Mouse (Mus musculus) heart, embryonic 16.5 days (tissue): ENCODE measurements around the gene Cfap61. TPM values are rescaled to one million over a fixed set of nuclear protein-coding genes. Genes with fewer than 3 reads are reported as not detected.

Experiments used
- ATAC-seq: fragments of 200-750 bp; cut with Nextera tagmentation; replicated peaks from 2 replicates; pipeline ENCODE4 v1.8.0; 2017; ENCODE audit warnings: moderate number of reproducible peaks; ENCODE audit not compliant: insufficient read depth, low FRiP score; ENCODE audit errors: extremely low read depth
- H3K27ac ChIP-seq: fragments of 300-500 bp; sonication (generic); 2 replicates; pipeline ENCODE4 v1.5.1; 2014; ENCODE audit warnings: mild to moderate bottlenecking, low read length, control low read depth, moderate library complexity
- H3K27me3 ChIP-seq: fragments of 300-500 bp; sonication (generic); 2 replicates; pipeline ENCODE4 v1.6.1; 2014; ENCODE audit warnings: low read length, mixed read lengths; ENCODE audit not compliant: control insufficient read depth, insufficient read depth
- H3K36me3 ChIP-seq: fragments of 300-500 bp; sonication (generic); 2 replicates; pipeline ENCODE4 v1.6.1; 2014; ENCODE audit not compliant: control insufficient read depth, insufficient read depth
- H3K4me1 ChIP-seq: fragments of 300-500 bp; sonication (generic); 2 replicates; pipeline ENCODE4 v1.6.1; 2014; ENCODE audit warnings: low read length, mixed read lengths; ENCODE audit not compliant: control insufficient read depth, insufficient read depth
- H3K4me2 ChIP-seq: fragments of 300-500 bp; sonication (generic); 2 replicates; pipeline ENCODE4 v1.6.1; 2014; ENCODE audit warnings: low read depth, mild to moderate bottlenecking, control low read depth, low read length
- H3K4me3 ChIP-seq: fragments of 300-500 bp; sonication (generic); 2 replicates; pipeline ENCODE4 v1.5.1; 2014; ENCODE audit warnings: mild to moderate bottlenecking, control low read depth, low read length
- H3K9ac ChIP-seq: fragments of 300-500 bp; sonication (generic); 2 replicates; pipeline ENCODE4 v1.6.1; 2014; ENCODE audit warnings: low read length, control low read depth
- H3K9me3 ChIP-seq: fragments of 300-500 bp; sonication (generic); replicated peaks from 2 replicates; pipeline ENCODE4 v1.6.1; 2016; ENCODE audit warnings: low read length; ENCODE audit not compliant: control insufficient read depth
- WGBS: fragments of 180-500 bp; shearing (Covaris S2); extraction: QIAGEN DNeasy Blood & Tissue Kit; methylation state at CpG from one replicate; pipeline ENCODE4 v1.1.7; 2014; 5-methylcytosine and 5-hydroxymethylcytosine counted together
- polyA plus RNA-seq: library from polyadenylated mRNA; unstranded; fragments of >200 nt; fragmentation: Nextera tagmentation; extraction: Ambion mirVana; gene quantifications from 2 replicates; pipeline ENCODE4 v1.2.1, GENCODE M21; 2015

The Cfap61 gene
- polyA plus RNA-seq, 1 experiment from 2014 or later: 0.80 TPM

GRCm38 (mm10) chr2:146061421-146062300, 127.1 kb downstream of the Cfap61 start:
- Histone ChIP-seq H3K9ac (no peak overlapping the region), H3K27ac (no peak overlapping the region), H3K4me2 (0 out of 2 replicates have a peak overlapping the region, but pooled peaks have one; percentile 1), H3K36me3 (no peaks in the 10 kb centered on the region), H3K9me3 (no peaks in the 10 kb centered on the region), H3K27me3 (no peaks in the 10 kb centered on the region), H3K4me1 (peaks cover 6% of the 10 kb centered on the region), H3K4me3 (no peak overlapping the region)
- ATAC-seq: no peak
- 74% methylated on average over 16 of the region's 16 CpGs for WGBS

- no peak overlapping the region for H3K9ac ChIP-seq
- peaks cover 6% of the 10 kb centered on the region for H3K4me1 ChIP-seq
- H3K4me3 ChIP-seq: no peak overlapping the region
- no peaks in the 10 kb centered on the region for H3K36me3 ChIP-seq
- no peak for ATAC-seq
- no peak overlapping the region for H3K27ac ChIP-seq
- H3K27me3 ChIP-seq: no peaks in the 10 kb centered on the region
- 53% methylated on average over 13 of the region's 13 CpGs for WGBS
- 0 out of 2 replicates have a peak overlapping the region, but pooled peaks have one; percentile 1 for H3K4me2 ChIP-seq
- no peaks in the 10 kb centered on the region for H3K9me3 ChIP-seq
Observed at GRCm38 (mm10) chr2:146062330-146063092, 127.9 kb downstream of the Cfap61 start.

DNA sequence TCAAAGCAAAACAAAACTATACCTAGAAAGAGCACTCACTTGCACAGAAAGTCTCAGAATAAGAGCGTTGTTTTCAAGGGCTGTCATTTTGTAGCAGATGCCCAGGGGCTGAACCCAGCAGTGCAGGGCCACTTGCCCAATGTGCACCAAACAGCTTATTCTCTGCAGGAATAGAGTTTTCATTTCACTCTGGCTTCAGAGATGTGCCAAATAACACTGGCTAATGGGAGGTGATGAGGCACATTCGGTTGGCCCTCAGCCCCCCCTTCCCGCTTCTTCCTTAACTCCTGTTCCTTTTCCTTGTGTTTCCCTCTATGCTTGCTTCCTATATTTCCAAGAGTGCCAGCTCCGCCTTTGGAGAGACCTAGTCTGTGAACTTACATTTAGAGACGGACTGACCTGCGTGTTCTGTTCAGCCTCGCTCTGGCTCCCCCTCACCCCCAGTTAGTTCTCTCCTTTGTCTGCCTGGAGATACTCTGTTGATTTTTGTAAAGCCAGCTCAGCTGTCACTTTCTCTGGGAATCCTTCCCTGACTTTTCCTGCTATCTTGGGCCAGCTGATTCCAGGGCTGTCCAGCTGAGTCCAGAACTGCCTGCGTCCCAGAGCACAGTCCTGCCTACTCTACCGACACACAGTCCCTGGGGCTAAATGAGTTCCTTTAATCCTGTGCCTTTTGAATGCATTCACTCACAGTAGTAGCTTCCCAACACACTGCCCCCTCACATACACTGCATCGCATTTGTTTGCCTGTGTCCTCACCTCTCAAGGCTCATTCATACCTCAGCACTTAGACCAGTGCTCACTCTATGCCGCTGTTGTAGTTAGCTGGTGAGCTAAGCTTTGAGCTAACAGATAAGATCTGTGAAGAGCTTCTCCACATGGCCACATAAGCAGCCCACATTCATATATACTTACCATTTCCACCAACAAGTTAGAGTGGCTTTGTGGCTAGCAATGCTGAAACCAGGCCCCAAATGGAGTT, 128.8 kb downstream of the Cfap61 start:
- ATAC-seq: no peak
- H3K36me3 ChIP-seq: no peaks in the 10 kb centered on the region
- no peak overlapping the region for H3K27ac ChIP-seq
- H3K9ac ChIP-seq: no peak overlapping the region
- 64% methylated on average over 11 of the region's 11 CpGs for WGBS
- peaks cover 6% of the 10 kb centered on the region for H3K4me1 ChIP-seq
- H3K4me3 ChIP-seq: no peak overlapping the region
- H3K4me2 ChIP-seq: no peak overlapping the region
- no peaks in the 10 kb centered on the region for H3K27me3 ChIP-seq
- no peaks in the 10 kb centered on the region for H3K9me3 ChIP-seq

DNA sequence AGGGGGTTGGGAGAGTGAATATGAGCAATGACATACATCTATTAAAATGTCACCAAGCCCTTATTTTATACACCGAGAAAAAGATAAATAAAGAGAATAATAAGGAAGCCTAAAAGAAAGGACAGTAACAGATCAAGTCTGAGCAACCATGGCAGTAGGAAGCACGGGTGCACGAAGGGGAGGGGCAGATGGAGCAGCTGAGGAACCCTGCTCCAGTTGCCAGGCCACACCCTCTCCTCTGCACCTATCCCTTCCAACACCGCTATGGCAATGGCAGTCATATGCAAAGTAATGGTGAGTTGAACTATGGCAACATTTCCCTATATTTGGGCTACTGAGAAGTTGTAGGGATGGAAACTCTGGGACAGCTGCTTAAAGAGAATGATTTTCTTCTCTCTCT, 132.8 kb downstream of the Cfap61 start:
- H3K4me1 ChIP-seq: peaks cover 6% of the 10 kb centered on the region
- no peaks in the 10 kb centered on the region for H3K36me3 ChIP-seq
- no peak overlapping the region for H3K27ac ChIP-seq
- H3K4me2 ChIP-seq: no peak overlapping the region
- no peaks in the 10 kb centered on the region for H3K9me3 ChIP-seq
- H3K27me3 ChIP-seq: no peaks in the 10 kb centered on the region
- ATAC-seq: no peak
- 38% methylated on average over 4 of the region's 4 CpGs for WGBS
- no peak overlapping the region for H3K4me3 ChIP-seq
- no peak overlapping the region for H3K9ac ChIP-seq

GRCm38 (mm10) chr2:146073300-146073699, 138.7 kb downstream of the Cfap61 start:
- H3K9me3 ChIP-seq: no peaks in the 10 kb centered on the region
- H3K9ac ChIP-seq: no peak overlapping the region
- no peak overlapping the region for H3K4me3 ChIP-seq
- H3K4me2 ChIP-seq: no peak overlapping the region
- no peak for ATAC-seq
- no peaks in the 10 kb centered on the region for H3K36me3 ChIP-seq
- 51% methylated on average over 6 of the region's 6 CpGs for WGBS
- H3K4me1 ChIP-seq: no peaks in the 10 kb centered on the region
- no peaks in the 10 kb centered on the region for H3K27me3 ChIP-seq
- H3K27ac ChIP-seq: no peak overlapping the region

GRCm38 (mm10) chr2:146077117-146077516, 142.5 kb downstream of the Cfap61 start:
- H3K4me2 ChIP-seq: no peak overlapping the region
- no peaks in the 10 kb centered on the region for H3K9me3 ChIP-seq
- no peaks in the 10 kb centered on the region for H3K4me1 ChIP-seq
- H3K27me3 ChIP-seq: no peaks in the 10 kb centered on the region
- WGBS: 87% methylated on average over 10 of the region's 10 CpGs
- ATAC-seq: no peak
- no peak overlapping the region for H3K27ac ChIP-seq
- no peak overlapping the region for H3K4me3 ChIP-seq
- H3K9ac ChIP-seq: no peak overlapping the region
- no peaks in the 10 kb centered on the region for H3K36me3 ChIP-seq

DNA sequence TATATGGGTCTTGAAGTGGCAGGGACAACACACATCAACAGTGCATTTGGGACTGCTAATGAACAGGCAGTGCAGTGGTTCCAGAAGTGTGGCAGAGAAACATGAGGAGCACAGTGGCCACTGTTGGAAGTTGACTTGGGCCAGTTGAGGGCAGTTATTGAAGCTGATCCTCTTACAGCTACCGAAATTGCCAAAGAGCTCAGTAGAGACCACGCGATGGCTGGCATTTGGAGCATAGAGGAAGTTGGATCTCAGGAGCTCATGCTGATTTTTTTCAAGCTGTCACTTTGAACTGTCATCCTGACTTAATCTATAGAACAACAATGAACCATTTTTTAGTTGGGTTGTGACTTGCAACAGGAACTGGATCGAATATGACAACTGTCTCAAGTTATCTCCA, 145.7 kb downstream of the Cfap61 start:
- Histone ChIP-seq H3K36me3 (no peaks in the 10 kb centered on the region), H3K4me2 (no peak overlapping the region), H3K9ac (no peak overlapping the region), H3K4me1 (no peaks in the 10 kb centered on the region; the same call in 1 of the 2 replicates), H3K4me3 (no peak overlapping the region), H3K9me3 (no peaks in the 10 kb centered on the region), H3K27me3 (no peaks in the 10 kb centered on the region), H3K27ac (no peak overlapping the region)
- ATAC-seq: no peak
- 89% methylated on average over 4 of the region's 4 CpGs for WGBS

DNA sequence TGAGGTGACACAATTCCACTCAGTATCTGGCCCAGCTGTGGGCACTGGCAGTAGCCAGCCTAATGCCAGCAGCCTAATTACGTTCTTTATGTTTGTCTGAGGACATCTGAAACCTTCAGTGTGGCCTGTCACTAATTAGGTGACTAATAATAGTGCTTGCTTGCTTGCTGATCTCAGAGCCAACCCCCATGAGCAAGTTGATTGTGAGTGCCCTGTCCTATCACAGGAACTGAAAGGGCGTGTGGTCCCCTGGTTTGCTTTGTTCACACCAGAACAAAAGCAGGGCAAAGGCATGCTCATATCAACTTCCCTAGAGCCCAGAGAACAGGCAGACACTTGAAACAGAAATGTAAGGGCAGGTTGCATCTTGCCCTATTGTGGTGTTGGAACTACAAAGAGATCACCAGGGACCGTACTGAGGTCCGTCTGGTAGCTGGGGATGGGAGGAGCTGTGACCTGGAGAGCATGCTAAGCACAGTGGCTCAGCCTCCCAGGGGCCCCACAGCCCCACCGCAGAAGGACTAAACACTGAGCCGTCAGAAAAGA, 148.8 kb downstream of the Cfap61 start:
- Histone ChIP-seq H3K27me3 (no peaks in the 10 kb centered on the region), H3K27ac (no peak overlapping the region), H3K4me1 (no peaks in the 10 kb centered on the region; the same call in 1 of the 2 replicates), H3K4me3 (no peak overlapping the region), H3K9me3 (no peaks in the 10 kb centered on the region), H3K4me2 (no peak overlapping the region), H3K9ac (no peak overlapping the region), H3K36me3 (no peaks in the 10 kb centered on the region)
- WGBS: 34% methylated on average over 6 of the region's 6 CpGs
- ATAC-seq: no peak
